Mouse (Mus musculus): Measurements from ENCODE around the gene Fry.
A peak's percentile ranks its signal among the peaks of the same experiment; 100 is the strongest.

Fry gene

GRCm38 (mm10) chr5:150223546-150224239 is 105.2 kb downstream of the Fry start:
- no peak for DNase-seq (ENCODE audit: low spot score)

GRCm38 (mm10) chr5:150229086-150229485 is 110.6 kb downstream of the Fry start:
- DNase-seq (ENCODE audit: low spot score): no peak

- DNase-seq (ENCODE audit: low spot score): no peak
These were observed 111.3 kb downstream of the Fry start for GRCm38 (mm10) chr5:150229776-150230175.

GRCm38 (mm10) chr5:150232159-150233150 is 114.0 kb downstream of the Fry start:
- DNase-seq (ENCODE audit: low spot score): no peak

- DNase-seq (ENCODE audit: low spot score): no peak
These were observed 114.9 kb downstream of the Fry start for GRCm38 (mm10) chr5:150233154-150233886.

GRCm38 (mm10) chr5:150235931-150236330 is 117.5 kb downstream of the Fry start:
- no peak for DNase-seq (ENCODE audit: low spot score)

GRCm38 (mm10) chr5:150236597-150236996 is 118.2 kb downstream of the Fry start:
- no peak for DNase-seq (ENCODE audit: low spot score)

- DNase-seq (ENCODE audit: low spot score): no peak
These were observed 123.2 kb downstream of the Fry start for GRCm38 (mm10) chr5:150241638-150242037.

GRCm38 (mm10) chr5:150246737-150247136 is 128.3 kb downstream of the Fry start:
- no peak for DNase-seq (ENCODE audit: low spot score)

GRCm38 (mm10) chr5:150257764-150258163 is 139.3 kb downstream of the Fry start:
- DNase-seq (ENCODE audit: low spot score): no peak

- DNase-seq (ENCODE audit: low spot score): no peak
These were observed 141.0 kb downstream of the Fry start for GRCm38 (mm10) chr5:150259191-150260053.

GRCm38 (mm10) chr5:150260054-150260386 is 141.6 kb downstream of the Fry start:
- DNase-seq (ENCODE audit: low spot score): no peak

- no peak for DNase-seq (ENCODE audit: low spot score)
These were observed 142.9 kb downstream of the Fry start for GRCm38 (mm10) chr5:150261361-150261760.

- DNase-seq (ENCODE audit: low spot score): no peak
These were observed 143.7 kb downstream of the Fry start for GRCm38 (mm10) chr5:150262046-150262716.

GRCm38 (mm10) chr5:150262717-150263103 is 144.3 kb downstream of the Fry start:
- no peak for DNase-seq (ENCODE audit: low spot score)

- no peak for DNase-seq (ENCODE audit: low spot score)
These were observed 144.7 kb downstream of the Fry start for GRCm38 (mm10) chr5:150263162-150263561.

- DNase-seq (ENCODE audit: low spot score): no peak
These were observed 145.2 kb downstream of the Fry start for GRCm38 (mm10) chr5:150263656-150264055.

GRCm38 (mm10) chr5:150265005-150265404 is 146.6 kb downstream of the Fry start:
- no peak for DNase-seq (ENCODE audit: low spot score)

- no peak for DNase-seq (ENCODE audit: low spot score)
These were observed 147.5 kb downstream of the Fry start for GRCm38 (mm10) chr5:150265953-150266352.

GRCm38 (mm10) chr5:150268261-150268660 is 149.8 kb downstream of the Fry start:
- peak; percentile 16 for DNase-seq (ENCODE audit: low spot score)

GRCm38 (mm10) chr5:150270468-150270867 is 152.0 kb downstream of the Fry start:
- DNase-seq (ENCODE audit: low spot score): no peak

Data from c-Kit-positive CD71-positive TER-119-positive erythroid progenitor cells, embryonic 14.5 days (primary cell).